Mouse (Mus musculus) forebrain, embryonic 13.5 days (tissue): ENCODE measurements around the gene Phyhipl. TPM values are rescaled to one million over a fixed set of nuclear protein-coding genes. Genes with fewer than 3 reads are reported as not detected.

Experiments used
- ATAC-seq: fragments of 200-750 bp; cut with Nextera tagmentation; 2 replicates; pipeline ENCODE4 v1.8.0; 2017
- H3K27ac ChIP-seq: fragments of 300-500 bp; sonication (generic); 2 replicates; pipeline ENCODE4 v1.5.1; 2015; ENCODE audit warnings: inconsistent platforms, mild to moderate bottlenecking, moderate library complexity
- H3K27me3 ChIP-seq: fragments of 300-500 bp; sonication (generic); 2 replicates; pipeline ENCODE4 v1.6.1; 2015; ENCODE audit warnings: mild to moderate bottlenecking, inconsistent platforms
- H3K36me3 ChIP-seq: fragments of 300-500 bp; sonication (generic); 2 replicates; pipeline ENCODE4 v1.6.1; 2015; ENCODE audit warnings: mild to moderate bottlenecking, inconsistent platforms; ENCODE audit not compliant: poor library complexity, severe bottlenecking
- H3K4me1 ChIP-seq: fragments of 300-500 bp; sonication (generic); 2 replicates; pipeline ENCODE4 v1.6.1; 2015; ENCODE audit warnings: inconsistent platforms
- H3K4me2 ChIP-seq: fragments of 300-500 bp; sonication (generic); 2 replicates; pipeline ENCODE4 v1.6.1; 2015; ENCODE audit warnings: inconsistent platforms, mild to moderate bottlenecking, moderate library complexity
- H3K4me3 ChIP-seq: fragments of 300-500 bp; sonication (generic); 2 replicates; pipeline ENCODE4 v1.5.1; 2015; ENCODE audit warnings: mild to moderate bottlenecking, inconsistent platforms
- H3K9ac ChIP-seq: fragments of 300-500 bp; sonication (generic); 2 replicates; pipeline ENCODE4 v1.6.1; 2015; ENCODE audit warnings: mild to moderate bottlenecking, inconsistent platforms
- H3K9me3 ChIP-seq: fragments of 300-500 bp; sonication (generic); replicated peaks from 2 replicates; pipeline ENCODE4 v1.6.1; 2016; ENCODE audit warnings: inconsistent platforms
- WGBS: fragments of 180-500 bp; shearing (Covaris S2); methylation state at CpG from one replicate; pipeline ENCODE4 v1.1.7; 2015; 5-methylcytosine and 5-hydroxymethylcytosine counted together
- polyA plus RNA-seq: library from polyadenylated mRNA; unstranded; fragments of >200 nt; fragmentation: Nextera tagmentation; extraction: Ambion mirVana; gene quantifications from 2 replicates; pipeline ENCODE4 v1.2.1, GENCODE M21; 2015

Phyhipl gene
- polyA plus RNA-seq, 1 experiment from 2014 or later = 85.8 TPM

DNA sequence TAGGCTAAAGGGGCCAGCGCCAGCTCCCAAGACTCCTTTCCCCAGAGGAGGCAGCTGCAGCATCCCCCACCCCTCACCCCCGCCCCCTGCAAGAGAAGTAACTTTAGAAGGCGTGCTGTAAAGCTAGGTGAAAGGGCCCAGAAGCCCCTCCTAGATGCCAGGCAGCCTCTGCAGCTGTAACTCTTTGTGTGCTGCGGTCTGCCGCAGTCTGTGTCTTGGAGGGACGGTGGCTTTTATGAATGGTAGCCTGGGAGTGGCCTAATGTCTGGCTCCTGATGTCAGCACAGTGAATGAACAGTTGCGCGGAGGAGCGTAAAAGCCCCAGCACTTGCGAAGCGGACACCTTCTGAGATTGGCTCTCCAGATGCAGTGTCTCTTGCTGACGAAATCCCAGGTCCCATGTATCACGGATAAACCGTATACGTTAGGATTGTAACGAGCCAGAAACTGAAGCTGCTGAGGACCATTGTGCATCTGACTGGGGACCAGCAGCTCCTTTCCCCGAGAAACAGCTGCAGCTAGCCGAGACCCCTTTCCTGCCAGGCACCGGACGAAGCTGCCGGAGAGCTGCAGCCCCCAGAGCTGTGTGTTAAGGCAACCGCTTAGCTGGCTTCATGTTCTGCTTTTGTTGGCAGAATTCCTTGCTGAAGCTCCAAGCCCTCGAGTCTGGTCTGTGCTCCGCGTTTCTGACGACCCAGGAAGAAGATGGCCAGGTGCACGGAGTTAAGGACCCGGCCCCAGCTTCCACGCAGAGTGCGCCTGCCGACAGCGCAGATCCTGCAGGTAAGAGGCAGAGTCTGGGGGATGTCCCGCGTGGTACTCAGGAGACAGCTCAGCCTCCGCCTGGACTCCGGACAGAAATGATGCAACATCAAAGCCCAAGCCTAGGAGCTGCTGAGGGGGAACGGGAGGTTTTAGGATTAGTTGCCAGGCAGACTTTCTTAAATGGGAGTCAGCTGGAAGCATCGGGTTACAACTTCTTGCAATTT is 135.3 kb downstream of the Phyhipl start:
- Histone ChIP-seq H3K4me3 (peak overlapping the region; percentile 48), H3K4me1 (peaks cover 27% of the 10 kb centered on the region), H3K27ac (peak overlapping the region; percentile 68), H3K9ac (peak overlapping the region; percentile 75), H3K27me3 (no peaks in the 10 kb centered on the region), H3K4me2 (peak overlapping the region; percentile 90), H3K9me3 (peaks cover 2% of the 10 kb centered on the region), H3K36me3 (0 out of 2 replicates have a peak, but pooled peaks cover 1% of the 10 kb centered on the region)
- ATAC-seq = peak; percentile 88
- 1% methylated on average over 38 of the region's 38 CpGs for WGBS

DNA sequence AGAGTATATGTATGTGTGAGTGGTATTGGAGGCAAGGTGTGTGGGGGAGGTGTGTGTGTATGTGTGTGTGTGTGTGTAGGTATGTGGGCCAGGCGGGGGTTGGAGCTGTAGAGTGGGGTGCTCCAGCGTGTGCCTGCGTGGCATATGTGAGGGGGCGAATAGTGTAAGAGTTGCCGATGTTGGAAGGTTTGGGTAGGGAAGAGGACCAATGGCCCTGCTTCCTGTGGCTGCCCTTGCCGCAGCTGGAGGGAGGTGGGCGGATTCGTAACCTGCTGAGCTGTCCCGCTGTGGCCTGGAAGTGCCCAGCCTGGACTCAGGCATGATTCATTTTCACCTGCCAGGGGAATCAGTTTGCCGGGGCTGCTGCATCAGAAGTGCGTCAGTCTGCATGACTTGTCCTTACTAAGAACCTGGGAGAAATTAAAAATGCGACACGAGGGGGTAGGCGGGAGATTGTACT is 136.1 kb downstream of the Phyhipl start:
- ATAC-seq = peak; percentile 55
- H3K36me3 ChIP-seq = no peaks in the 10 kb centered on the region
- no peaks in the 10 kb centered on the region for H3K27me3 ChIP-seq
- 5% methylated on average over 14 of the region's 14 CpGs for WGBS
- peak overlapping the region; percentile 90 for H3K4me2 ChIP-seq
- peak overlapping the region; percentile 48 for H3K4me3 ChIP-seq
- H3K9ac ChIP-seq = peak overlapping the region; percentile 75
- H3K9me3 ChIP-seq = no peaks in the 10 kb centered on the region; the same call in 1 of the 2 replicates
- peak overlapping the region; percentile 27 for H3K27ac ChIP-seq
- H3K4me1 ChIP-seq = peaks cover 27% of the 10 kb centered on the region

DNA sequence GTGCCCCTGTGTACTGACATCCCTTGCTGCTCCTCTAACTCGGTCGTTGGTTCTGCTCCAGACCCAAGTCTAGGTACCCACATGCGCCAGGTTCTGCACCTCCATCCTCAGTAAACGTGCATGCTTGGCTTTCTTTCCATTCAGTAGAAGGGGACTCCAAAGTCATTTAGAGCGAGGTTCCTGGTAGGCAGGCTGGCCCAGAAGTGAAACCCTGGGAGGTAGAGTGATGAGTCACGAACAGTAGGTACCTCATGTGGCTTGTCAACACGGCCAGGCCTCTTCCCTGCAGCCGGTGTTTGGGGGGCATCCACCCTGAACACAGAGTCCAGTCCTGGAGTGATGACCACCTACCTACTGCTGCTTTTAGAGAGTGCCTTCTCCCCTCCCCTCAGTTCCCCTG is 139.1 kb downstream of the Phyhipl start:
- ATAC-seq = no peak
- H3K4me2 ChIP-seq = no peak overlapping the region
- no peak overlapping the region for H3K9ac ChIP-seq
- no peaks in the 10 kb centered on the region for H3K9me3 ChIP-seq
- peaks cover 24% of the 10 kb centered on the region for H3K4me1 ChIP-seq
- WGBS = 92% methylated on average over 8 of the region's 8 CpGs
- no peaks in the 10 kb centered on the region for H3K27me3 ChIP-seq
- H3K36me3 ChIP-seq = no peaks in the 10 kb centered on the region
- no peak overlapping the region for H3K4me3 ChIP-seq
- H3K27ac ChIP-seq = no peak overlapping the region

DNA sequence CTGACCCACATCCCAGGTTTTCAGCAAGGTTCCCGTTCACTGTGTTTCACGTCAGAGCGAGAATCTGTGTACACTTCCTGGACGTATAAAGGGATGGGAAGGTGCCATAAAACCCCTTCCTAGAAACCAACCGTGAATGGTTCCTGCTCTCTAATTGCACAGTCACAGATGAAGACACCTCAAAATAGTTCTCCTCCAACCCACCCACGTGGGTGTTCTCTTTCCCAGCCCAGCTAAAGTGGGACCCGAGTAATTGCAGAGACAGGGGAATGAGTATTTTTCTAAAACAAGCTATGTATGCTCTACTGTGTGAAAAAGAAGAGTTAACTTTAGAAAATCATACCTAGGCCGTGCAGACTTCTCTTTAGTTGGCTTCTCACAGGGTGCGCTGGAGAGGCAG is 140.9 kb downstream of the Phyhipl start:
- ATAC-seq = no peak
- 89% methylated on average over 9 of the region's 9 CpGs for WGBS
- no peaks in the 10 kb centered on the region for H3K36me3 ChIP-seq

DNA sequence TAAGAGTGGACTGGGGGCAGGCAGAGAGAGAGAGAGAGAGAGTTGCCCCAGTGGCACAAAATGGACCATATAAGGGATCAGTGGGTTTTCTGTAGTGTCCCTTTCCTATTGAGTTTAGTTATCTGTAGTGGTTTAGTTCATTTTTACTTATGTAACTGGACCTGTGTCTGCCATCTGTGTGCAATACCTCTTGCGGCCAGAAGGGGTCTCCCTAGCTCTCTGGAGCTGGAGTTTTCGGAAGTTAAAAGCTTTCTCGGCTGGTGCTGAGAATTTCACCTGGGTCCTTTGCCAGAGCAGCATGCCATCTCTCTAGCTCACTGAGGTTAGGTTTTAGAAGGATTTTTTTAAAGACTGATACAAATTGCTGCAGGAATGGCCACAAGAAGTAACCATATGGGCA is 147.9 kb downstream of the Phyhipl start:
- Histone ChIP-seq H3K4me2 (no peak overlapping the region), H3K9me3 (peaks cover 12% of the 10 kb centered on the region), H3K4me3 (no peak overlapping the region), H3K4me1 (peaks cover 15% of the 10 kb centered on the region), H3K27me3 (no peaks in the 10 kb centered on the region), H3K27ac (no peak overlapping the region), H3K9ac (no peak overlapping the region), H3K36me3 (no peaks in the 10 kb centered on the region)
- no peak for ATAC-seq
- 90% methylated on average over 3 of the region's 3 CpGs for WGBS

More for the DNA sequence above, 140.9 kb downstream of the Phyhipl start:
- H3K4me1 ChIP-seq = peaks cover 8% of the 10 kb centered on the region
- no peaks in the 10 kb centered on the region for H3K27me3 ChIP-seq
- no peak overlapping the region for H3K4me3 ChIP-seq
- no peak overlapping the region for H3K4me2 ChIP-seq
- no peak overlapping the region for H3K27ac ChIP-seq
- no peak overlapping the region for H3K9ac ChIP-seq
- H3K9me3 ChIP-seq = no peaks in the 10 kb centered on the region

Other genes with a start within 250 kb of the Phyhipl start
- 20.2 and 21.1 TPM in 2 replicates for gene Fam13c, start 215.5 kb downstream of the Phyhipl start, polyA plus RNA-seq